Mouse (Mus musculus): Measurements from ENCODE around the gene Rgr.

- TF ChIP-seq CTCF (conservative IDR thresholded peaks at IDR 0.05; ENCODE audit: low read length) (no peak), POU5F1 (IDR thresholded peaks at IDR 0.05; ENCODE audit: borderline replicate concordance, low read length) (no peak)
Measured at GRCm38 (mm10) chr14:37027951-37028350, 20.8 kb downstream of the Rgr start.

Measured in E14TG2a.4 (cell line).